Mouse (Mus musculus) spleen, postnatal 0 days (tissue): ENCODE results near the gene Birc6. TPM values are rescaled to one million over a fixed set of nuclear protein-coding genes. Genes with fewer than 3 reads are reported as not detected.

Experiments used
- polyA plus RNA-seq: library from polyadenylated mRNA; unstranded; fragments of >200 nt; fragmentation: Nextera tagmentation; extraction: Ambion mirVana; gene quantifications from 2 replicates; pipeline ENCODE4 v1.2.1, GENCODE M21; 2015

Birc6 gene
- polyA plus RNA-seq: 70.1 and 72.1 TPM in 2 replicates

GRCm38 (mm10) chr17:74527729-74528607 is at the start of gene Birc6:
Gene Birc6 (plus strand): TSS chr17:74528295.

DNA sequence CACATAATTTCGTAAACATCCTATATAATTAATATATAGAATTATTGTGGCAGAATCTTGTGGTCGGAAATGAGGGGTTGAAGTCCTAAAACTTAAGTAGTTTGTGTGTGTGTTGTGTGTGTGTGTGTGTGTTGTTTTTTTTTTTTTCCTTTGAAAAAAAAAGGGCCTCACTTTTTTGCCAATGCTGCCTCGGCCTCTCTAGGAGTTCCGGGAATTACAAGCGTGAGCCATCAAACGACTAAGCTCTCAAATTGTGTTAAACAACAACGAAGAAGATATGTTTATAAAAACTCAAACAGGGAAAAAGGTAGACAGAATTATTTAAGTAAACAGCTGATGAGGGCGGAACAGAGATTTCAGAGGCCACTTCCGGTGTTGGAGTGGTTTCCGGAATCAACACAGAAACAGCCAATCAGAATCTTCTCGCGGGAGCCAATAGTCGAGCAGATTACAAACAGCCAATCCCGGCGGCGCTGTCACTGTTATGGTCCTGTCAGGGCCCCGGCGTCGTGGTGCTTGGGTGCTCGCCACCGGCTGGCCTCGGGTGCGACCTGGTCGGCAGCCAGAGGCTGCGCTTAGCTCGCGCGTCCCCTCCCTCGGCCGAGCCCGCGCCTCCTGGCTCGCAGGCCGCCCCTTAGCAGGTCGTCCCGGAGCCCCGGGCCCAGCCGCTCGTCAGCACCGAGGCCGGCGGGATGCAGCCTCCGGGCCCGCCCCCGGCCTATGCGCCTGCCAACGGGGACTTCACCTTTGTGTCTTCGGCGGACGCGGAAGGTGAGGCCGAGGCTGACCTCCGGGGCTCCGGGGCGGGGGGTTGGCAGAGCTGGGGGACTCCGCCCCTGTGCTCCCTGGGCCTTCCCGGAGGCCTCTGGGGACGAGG is 38.8 kb upstream of the Birc6 start, which contains the start of gene Yipf4:
Yipf4 (plus strand) TSS at position 470 of the 877 bp plus-strand sequence.

GRCm38 (mm10) chr17:74717618-74718151 is 189.6 kb downstream of the Birc6 start, which contains the start of gene Ttc27:
Gene Ttc27 (plus strand): TSS chr17:74717732.

Other genes with a start within 250 kb of the Birc6 start
- 139 and 151 TPM in 2 replicates for gene Memo1, start 232.8 kb upstream of the Birc6 start, polyA plus RNA-seq
- 192 and 217 TPM in 2 replicates for gene Dpy30, start 204.4 kb upstream of the Birc6 start, polyA plus RNA-seq
- gene Spast, start 189.3 kb upstream of the Birc6 start, polyA plus RNA-seq: 8.4 and 8.6 TPM in 2 replicates
- gene Slc30a6, start 132.7 kb upstream of the Birc6 start, polyA plus RNA-seq: 17.2 and 18.8 TPM in 2 replicates
- gene Nlrc4, start 69.2 kb upstream of the Birc6 start, polyA plus RNA-seq: 0.78 and 0.93 TPM in 2 replicates
- 77.5 and 81.0 TPM in 2 replicates for gene Yipf4, start 38.8 kb upstream of the Birc6 start, polyA plus RNA-seq
- 14.6 and 15.5 TPM in 2 replicates for gene Ttc27, start 189.4 kb downstream of the Birc6 start, polyA plus RNA-seq